In the genomic region with DNA sequence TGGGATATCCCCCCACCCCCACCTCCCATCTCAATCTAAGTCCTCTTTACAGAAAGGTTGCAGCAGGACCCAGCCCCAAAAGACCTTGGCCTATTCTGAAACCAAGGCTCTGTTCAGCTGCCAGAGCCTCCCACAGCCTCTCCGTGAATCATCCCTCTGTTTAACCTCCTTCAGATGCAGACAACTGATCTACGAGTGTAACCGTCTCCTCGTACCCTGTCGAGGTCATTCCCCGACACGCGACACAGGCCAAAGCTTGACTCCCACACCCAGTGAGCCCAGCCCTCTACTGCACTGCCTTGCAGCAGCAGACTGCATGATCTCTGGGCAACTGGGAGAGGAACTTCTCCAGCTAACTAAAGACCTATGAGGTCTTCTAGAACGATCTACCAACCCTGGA, we compare ENCODE assay signal across 13 mouse cellular contexts. TPM values are rescaled to one million over a fixed set of nuclear protein-coding genes. Genes with fewer than 3 reads are reported as not detected.
DNase-seq lines count a peak whose midpoint lies in the region; ATAC-seq and TF ChIP-seq lines count a peak whose summit lies in the region.
"Had no signal": no experiment of that assay in that cellular context is flagged by ENCODE, and none has a peak within 500 bp of the region (broad histone marks: within the 10 kb centered on the region; RNA-seq: fewer than 3 reads in every experiment).

No protein-coding gene starts in this region.

- TF ChIP-seq CTCF in hindbrain, postnatal 0 days (IDR thresholded peaks at IDR 0.05; ENCODE audit: low read depth): no peak

- H3K27me3 ChIP-seq in hindbrain, embryonic 14.5 days (ENCODE audit: control insufficient read depth, insufficient read depth, low read length): no peaks in the 10 kb centered on the region
- H3K27me3 ChIP-seq in hindbrain, postnatal 0 days (ENCODE audit: insufficient read depth, low read length): no peaks in the 10 kb centered on the region
- no peaks in the 10 kb centered on the region for H3K27me3 ChIP-seq in embryonic facial prominence, embryonic 15.5 days
- no peaks in the 10 kb centered on the region for H3K27me3 ChIP-seq in intestine, embryonic 15.5 days (replicated peaks)

- H3K9ac ChIP-seq in hindbrain, embryonic 14.5 days: 0 out of 2 replicates have a peak overlapping the region, but pooled peaks have one; percentile 16
- H3K9ac ChIP-seq in hindbrain, postnatal 0 days (replicated peaks; ENCODE audit: low read length): no peak overlapping the region
- H3K9ac ChIP-seq in embryonic facial prominence, embryonic 15.5 days: no peak overlapping the region
- no peak overlapping the region for H3K9ac ChIP-seq in intestine, embryonic 15.5 days
- H3K9ac ChIP-seq: lung, embryonic 14.5 days had no signal

- 57% methylated on average over 9 of the region's 9 CpGs for WGBS in hindbrain, embryonic 14.5 days
- WGBS in hindbrain, postnatal 0 days: 52% methylated on average over 9 of the region's 9 CpGs
- 39% methylated on average over 9 of the region's 9 CpGs for WGBS in embryonic facial prominence, embryonic 15.5 days
- 45% methylated on average over 9 of the region's 9 CpGs for WGBS in intestine, embryonic 15.5 days

- no peak overlapping the region for H3K4me2 ChIP-seq in hindbrain, embryonic 14.5 days (replicated peaks)
- no peak overlapping the region for H3K4me2 ChIP-seq in hindbrain, postnatal 0 days (ENCODE audit: low read depth, low read length)
- no peak overlapping the region for H3K4me2 ChIP-seq in embryonic facial prominence, embryonic 15.5 days (replicated peaks)
- no peak overlapping the region for H3K4me2 ChIP-seq in intestine, embryonic 15.5 days (replicated peaks)
- H3K4me2 ChIP-seq: lung, embryonic 14.5 days had no signal

- H3K27ac ChIP-seq in hindbrain, embryonic 14.5 days: no peak overlapping the region
- no peak overlapping the region for H3K27ac ChIP-seq in hindbrain, postnatal 0 days
- 0 out of 2 replicates have a peak overlapping the region, but pooled peaks have one; percentile 17 for H3K27ac ChIP-seq in embryonic facial prominence, embryonic 15.5 days (replicated peaks)
- no peak overlapping the region for H3K27ac ChIP-seq in intestine, embryonic 15.5 days

- no peak for ATAC-seq in hindbrain, embryonic 14.5 days (ENCODE audit: low FRiP score)
- ATAC-seq in hindbrain, postnatal 0 days: no peak
- ATAC-seq in embryonic facial prominence, embryonic 15.5 days (ENCODE audit: insufficient number of reproducible peaks, low FRiP score, low TSS enrichment, low read depth): no peak
- no peak for ATAC-seq in intestine, embryonic 15.5 days

- peaks cover 27% of the 10 kb centered on the region for H3K4me1 ChIP-seq in hindbrain, embryonic 14.5 days (replicated peaks; ENCODE audit: control insufficient read depth, insufficient read depth, low read length)
- H3K4me1 ChIP-seq in hindbrain, postnatal 0 days (ENCODE audit: insufficient read depth, low read length): peaks cover 4% of the 10 kb centered on the region; the same call in 1 of the 2 replicates
- H3K4me1 ChIP-seq in embryonic facial prominence, embryonic 15.5 days: peaks cover 27% of the 10 kb centered on the region
- H3K4me1 ChIP-seq in intestine, embryonic 15.5 days (replicated peaks): peaks cover 16% of the 10 kb centered on the region; the same call in 1 of the 2 replicates

- H3K9me3 ChIP-seq in hindbrain, embryonic 14.5 days (ENCODE audit: control insufficient read depth, low read length): 0 out of 2 replicates have a peak, but pooled peaks cover 3% of the 10 kb centered on the region
- no peaks in the 10 kb centered on the region for H3K9me3 ChIP-seq in hindbrain, postnatal 0 days (ENCODE audit: low read length)
- no peaks in the 10 kb centered on the region for H3K9me3 ChIP-seq in embryonic facial prominence, embryonic 15.5 days (replicated peaks)
- H3K9me3 ChIP-seq in intestine, embryonic 15.5 days: no peaks in the 10 kb centered on the region

- no peaks in the 10 kb centered on the region for H3K36me3 ChIP-seq in hindbrain, embryonic 14.5 days (replicated peaks; ENCODE audit: control insufficient read depth, insufficient read depth)
- H3K36me3 ChIP-seq in hindbrain, postnatal 0 days (ENCODE audit: insufficient read depth, low read length): no peaks in the 10 kb centered on the region
- H3K36me3 ChIP-seq in embryonic facial prominence, embryonic 15.5 days: no peaks in the 10 kb centered on the region
- H3K36me3 ChIP-seq in intestine, embryonic 15.5 days: no peaks in the 10 kb centered on the region; the same call in 1 of the 2 replicates

- no peak for DNase-seq in hindbrain, embryonic 14.5 days (ENCODE audit: low spot score)
- no peak for DNase-seq in hindbrain, postnatal 0 days (ENCODE audit: low spot score)
- DNase-seq in 416B (ENCODE audit: low read depth): peak; percentile 34
- peak; percentile 92 to 94 for DNase-seq in adrenal gland, adult (ENCODE audit: inconsistent age in 2 of 2, low spot score in 1 of 2)
- DNase-seq in lung, adult 18-20 months: no peak
- no peak for DNase-seq in urinary bladder, postnatal 10 days (ENCODE audit: low spot score)
- DNase-seq: cerebellum, postnatal 10 days; heart, adult 11 months; lung, embryonic 14.5 days; thymus, postnatal 4 days had no signal

- no peak overlapping the region for H3K4me3 ChIP-seq in hindbrain, embryonic 14.5 days (replicated peaks; ENCODE audit: low read length)
- H3K4me3 ChIP-seq in hindbrain, postnatal 0 days (ENCODE audit: low read length): no peak overlapping the region
- H3K4me3 ChIP-seq in embryonic facial prominence, embryonic 15.5 days (replicated peaks): no peak overlapping the region
- no peak overlapping the region for H3K4me3 ChIP-seq in intestine, embryonic 15.5 days (replicated peaks)
- H3K4me3 ChIP-seq: megakaryocyte, embryonic 14.5 days had no signal

RNA-seq across cellular contexts. Expression of a gene that starts 3.9 kb away (rescaled TPM):
- polyA plus RNA-seq in hindbrain, embryonic 14.5 days (2014; fragmentation: Nextera tagmentation; extraction: Ambion mirVana): 23.8 and 27.2 TPM in 2 replicates
- total RNA-seq in hindbrain, postnatal 0 days (2014; rRNA removed): 18.2 and 26.2 TPM in 2 replicates
- 14.3 and 15.1 TPM in 2 replicates for polyA plus RNA-seq in hindbrain, postnatal 0 days (2015; fragmentation: Nextera tagmentation; extraction: Ambion mirVana)
- polyA plus RNA-seq in embryonic facial prominence, embryonic 15.5 days (2015; fragmentation: Nextera tagmentation; extraction: Ambion mirVana): 45.3 and 49.4 TPM in 2 replicates
- 12.3 and 12.4 TPM in 2 replicates for polyA plus RNA-seq in intestine, embryonic 15.5 days (2015; fragmentation: Nextera tagmentation; extraction: Ambion mirVana)

Comparison
In these comparisons a context has a peak if more than half of its experiments do, and no peak if none do; other contexts are left out.
1. DNase-seq: peak in 416B (single experiment) and adrenal gland, adult (2 of 2); none in hindbrain, embryonic 14.5 days (single experiment), hindbrain, postnatal 0 days (single experiment), lung, adult 18-20 months (0 of 2) and urinary bladder, postnatal 10 days (single experiment).